Mouse (Mus musculus) lung, postnatal 14 days (tissue): ENCODE measurements around the gene Nle1.

Experiments used
- DNase-seq: peaks from one replicate; pipeline ENCODE4 v3.0.0; 2021

The Nle1 gene

DNA sequence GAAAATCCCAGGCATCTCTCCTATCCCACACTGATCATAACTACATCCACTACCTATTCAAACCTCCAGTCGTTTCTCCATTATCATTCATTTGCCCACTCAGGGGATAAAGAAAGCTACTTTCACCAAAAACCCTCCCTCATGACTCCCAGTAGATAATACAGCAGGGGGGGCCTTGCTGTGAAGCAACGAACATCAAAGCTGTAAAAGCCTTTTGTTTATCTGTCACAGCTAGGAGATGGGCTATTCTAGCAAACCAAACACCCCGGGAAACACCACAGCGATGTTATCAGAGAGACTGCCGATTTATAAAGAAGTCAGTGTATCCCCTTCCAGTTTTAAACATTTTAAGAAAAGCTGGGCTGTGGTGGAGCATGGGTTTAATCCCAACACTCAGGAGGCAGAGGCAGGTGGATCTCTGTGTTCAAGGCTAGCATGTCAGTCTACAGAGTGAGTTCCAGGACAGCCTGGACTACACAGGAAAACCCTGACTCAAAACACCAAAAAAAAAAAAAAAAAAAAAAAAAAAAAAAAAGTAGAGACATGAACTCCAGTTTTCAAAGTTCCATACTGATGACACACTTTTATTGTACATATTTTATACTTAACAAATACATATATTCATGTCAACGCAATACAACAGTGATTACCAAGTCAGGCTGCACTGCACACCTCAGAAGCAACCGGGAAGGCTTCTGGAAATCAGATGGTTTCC, 41.2 kb downstream of the Nle1 start:
- DNase-seq: no peak

DNA sequence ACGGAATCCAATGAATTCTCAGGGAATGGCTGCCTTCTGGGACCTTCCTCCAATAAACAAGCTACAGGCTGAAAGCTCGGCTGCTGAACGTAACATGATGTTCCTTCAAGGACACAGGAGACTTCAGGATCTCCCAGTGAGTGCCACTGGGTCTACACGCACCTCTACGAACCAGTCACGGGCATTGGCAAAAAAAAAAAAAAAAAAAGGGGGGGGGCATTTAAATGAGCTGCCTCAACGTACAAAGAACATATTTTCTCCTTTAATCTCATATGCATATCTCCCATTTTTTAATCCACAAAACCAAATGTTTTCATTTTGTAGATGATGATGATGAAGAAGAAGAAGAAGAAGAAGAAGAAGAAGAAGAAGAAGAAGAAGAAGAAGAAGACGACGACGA, 42.3 kb downstream of the Nle1 start:
- no peak for DNase-seq

DNA sequence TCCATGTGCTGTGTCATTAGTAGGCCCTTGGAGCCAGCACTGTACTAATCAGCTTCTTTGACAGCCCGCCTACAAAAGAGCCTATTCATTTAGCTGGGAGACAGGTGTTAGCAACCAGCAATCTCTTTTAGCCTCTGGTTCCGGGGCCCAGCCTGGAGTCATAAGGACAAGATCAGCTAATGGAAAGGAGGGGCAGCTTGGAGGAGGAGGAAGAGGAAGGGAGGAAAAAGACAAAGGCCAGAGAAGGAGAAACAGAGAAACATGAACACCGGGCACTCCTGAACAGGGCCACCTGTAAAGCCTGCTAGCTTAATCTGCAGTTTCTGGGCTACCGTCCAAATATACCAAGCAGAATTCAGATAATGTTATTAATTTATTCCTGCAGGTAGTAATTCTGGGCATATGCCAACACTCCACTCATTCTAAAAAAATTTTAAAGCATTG, 44.7 kb downstream of the Nle1 start:
- DNase-seq: no peak

DNA sequence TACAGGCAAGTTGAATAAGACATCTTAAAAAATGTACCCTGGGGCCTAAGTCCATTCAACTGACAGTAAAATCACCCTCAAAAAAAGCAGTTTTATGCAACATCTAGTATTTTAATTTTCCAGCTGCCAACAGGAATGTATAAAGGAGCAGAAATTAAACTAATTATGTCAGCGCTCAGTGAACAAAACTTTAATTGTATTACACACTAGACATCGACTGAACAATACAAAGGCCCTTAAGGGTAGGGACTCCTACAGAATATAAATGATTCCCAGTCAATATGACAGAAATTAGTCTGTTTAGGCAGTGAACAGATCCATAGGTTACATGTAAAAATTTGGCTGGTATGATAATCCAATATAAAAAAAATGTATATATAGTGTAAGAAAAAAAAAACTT, 45.2 kb downstream of the Nle1 start:
- no peak for DNase-seq

DNA sequence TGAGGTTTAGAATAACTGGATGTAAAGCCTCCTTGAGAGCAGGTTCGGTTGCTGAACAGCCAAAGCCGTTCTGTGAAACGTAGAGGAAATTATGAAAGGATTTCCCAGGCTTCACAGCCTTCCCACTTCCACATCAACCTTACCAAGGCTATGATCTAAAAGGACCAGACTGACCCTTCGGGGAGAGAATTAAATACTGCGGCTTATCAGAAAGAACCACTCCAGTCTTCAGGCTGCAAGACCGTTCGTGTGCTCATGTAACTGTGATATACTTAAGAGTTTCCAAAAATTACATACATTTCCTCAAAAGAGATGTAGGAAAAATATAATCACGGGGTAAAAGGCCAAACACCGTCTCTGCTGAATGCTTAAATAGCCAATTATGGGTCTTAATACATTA, 45.6 kb downstream of the Nle1 start:
- no peak for DNase-seq

DNA sequence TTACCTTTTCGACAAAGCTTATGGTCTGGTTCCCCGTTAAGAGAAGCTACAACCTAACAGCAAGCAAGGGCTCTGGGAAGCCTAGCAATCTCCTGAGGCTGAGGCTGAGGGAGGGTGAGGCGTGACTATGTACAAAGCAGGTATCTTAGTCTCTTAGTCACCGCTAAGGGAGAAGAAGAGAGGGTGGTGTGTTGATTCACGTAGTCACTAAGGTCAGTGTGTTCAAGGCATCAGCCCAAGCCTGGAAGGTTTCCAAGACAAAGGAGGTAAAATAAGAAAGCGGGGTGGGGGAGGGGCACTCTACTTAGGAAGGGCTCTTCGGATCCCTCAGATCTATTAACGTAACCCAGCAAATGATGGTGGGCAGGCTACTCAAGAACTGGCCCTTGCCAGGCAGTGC, 46.7 kb downstream of the Nle1 start:
- no peak for DNase-seq

DNA sequence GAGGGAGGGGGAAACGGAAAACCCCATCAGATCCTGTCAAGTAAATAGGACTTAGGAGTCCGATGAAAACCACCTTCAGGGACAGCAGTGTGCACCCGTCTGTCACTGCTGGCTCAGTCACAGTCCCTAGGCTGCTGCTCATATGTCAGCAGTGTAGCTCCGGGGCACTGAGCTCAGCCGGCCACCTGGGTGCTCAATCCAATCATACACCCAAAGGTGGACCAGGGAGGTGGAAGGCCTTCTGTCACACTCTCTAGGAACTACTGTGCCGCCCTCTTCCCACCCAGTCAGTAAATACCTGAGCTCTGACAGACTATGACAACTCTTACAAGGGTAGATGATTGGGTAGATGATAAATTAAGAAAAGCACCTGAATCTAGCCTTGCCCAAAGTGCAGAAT, 47.5 kb downstream of the Nle1 start:
- no peak for DNase-seq

DNA sequence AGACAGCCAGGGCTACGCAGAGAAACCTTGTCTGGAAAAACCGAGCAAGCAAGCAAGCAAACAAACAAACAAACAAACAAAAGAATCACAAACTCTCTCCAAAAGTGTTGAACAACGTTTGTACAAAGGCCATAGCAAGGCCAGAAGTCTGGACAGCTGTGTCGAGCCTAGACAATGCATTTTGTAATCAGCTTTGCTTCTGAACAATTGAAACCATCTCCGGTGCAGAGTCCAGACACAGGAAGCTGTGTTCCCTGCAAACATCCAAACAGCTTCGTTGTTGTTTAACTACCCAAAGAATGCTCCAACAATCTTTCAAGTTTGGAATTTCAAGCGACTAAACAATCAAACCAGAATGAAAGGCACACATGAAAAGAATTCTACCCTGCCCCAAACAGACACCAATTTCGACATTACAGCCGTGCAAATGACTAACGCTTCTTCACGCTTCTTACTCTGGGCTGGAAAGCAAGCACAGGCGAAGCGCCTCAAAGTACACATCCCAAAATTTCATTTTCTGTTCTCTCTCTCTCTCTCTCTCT, 50.8 kb downstream of the Nle1 start:
- DNase-seq: no peak

DNA sequence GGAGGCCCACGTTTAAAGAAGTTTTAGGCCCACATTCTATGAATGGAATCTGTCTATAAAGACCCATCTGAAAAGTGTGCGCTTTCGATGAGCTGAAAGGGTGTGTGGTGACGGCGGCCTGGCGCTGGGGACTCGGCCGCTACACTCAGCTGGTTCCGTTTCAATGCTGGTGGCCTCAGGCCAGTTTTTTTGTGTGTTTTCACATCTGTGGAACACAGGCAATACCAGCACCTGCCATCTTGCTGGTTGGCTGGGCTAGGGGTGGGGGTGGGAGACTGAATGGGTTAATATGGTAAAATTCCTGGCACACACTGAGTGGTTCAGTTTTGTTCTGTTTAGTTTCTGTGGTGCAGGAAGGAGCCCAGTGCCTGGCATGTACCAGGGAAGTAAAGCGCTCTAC, 52.2 kb downstream of the Nle1 start:
- DNase-seq: no peak

DNA sequence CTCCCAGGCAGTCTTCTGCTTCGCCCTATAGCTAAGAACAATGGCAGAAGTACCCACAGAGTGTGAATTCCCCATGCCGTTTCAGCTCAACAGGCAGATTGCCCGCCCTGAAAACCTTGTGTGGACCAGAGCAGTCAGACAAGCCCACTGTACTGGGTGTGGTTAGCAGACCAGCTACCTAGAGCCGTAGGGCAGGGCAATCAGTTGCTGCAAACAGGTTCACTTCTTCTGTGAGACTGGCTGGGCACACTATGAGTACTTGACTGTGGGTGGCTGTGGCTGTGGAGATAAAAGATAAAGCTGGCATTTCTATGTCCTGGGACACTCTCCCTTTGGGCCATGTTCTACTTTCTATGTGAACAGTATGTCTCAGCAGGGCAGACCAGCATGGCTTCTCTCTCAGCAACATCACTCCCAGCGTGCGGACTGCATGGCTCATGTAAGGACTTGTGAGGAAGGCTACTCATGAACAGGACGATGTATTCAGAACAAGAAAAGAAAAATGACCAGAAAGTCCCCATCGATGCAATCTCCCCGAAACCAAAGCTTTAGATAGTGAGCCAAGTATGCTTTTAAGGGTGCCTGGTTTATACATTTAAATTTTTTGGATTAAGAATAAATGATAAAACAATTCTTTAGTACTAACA, 52.8 kb downstream of the Nle1 start:
- no peak for DNase-seq

DNA sequence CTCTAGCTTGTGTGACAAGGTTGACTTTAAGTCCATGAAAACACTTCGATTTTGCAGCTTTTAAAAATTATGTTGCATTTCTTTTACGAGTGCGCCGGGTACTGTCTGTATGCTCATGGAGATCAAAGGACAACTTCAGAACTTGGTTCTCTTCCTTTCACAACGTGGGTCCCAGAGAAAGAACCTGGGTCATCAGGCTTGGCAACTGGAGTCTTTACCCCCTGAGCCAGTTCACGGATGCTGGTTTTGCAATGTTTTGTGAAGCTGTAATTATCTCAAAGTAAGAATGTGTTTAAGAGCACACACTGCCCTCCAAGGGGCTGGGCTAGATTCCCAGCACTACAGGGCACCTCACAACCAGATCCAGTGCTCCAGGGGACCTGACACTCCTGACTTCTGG, 54.1 kb downstream of the Nle1 start:
- DNase-seq: no peak

DNA sequence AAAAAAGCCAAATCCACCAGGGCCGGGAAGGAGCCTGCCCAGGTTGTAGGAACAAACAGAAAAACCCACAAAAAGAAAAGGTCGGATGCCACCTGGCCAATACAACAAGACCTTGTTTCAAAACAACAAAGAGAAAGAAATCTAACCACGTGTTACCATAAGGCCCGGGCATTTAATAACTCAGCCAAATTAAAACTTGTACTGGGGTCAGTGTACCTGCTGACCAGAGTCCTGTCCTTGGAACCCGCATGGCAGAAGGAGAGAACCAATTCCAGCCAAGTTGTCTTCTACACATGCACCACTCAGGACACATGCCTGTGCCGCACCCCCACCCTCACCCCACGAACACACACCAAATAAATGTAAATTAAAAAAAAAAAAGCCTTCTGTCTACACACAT, 55.3 kb downstream of the Nle1 start:
- DNase-seq: no peak

DNA sequence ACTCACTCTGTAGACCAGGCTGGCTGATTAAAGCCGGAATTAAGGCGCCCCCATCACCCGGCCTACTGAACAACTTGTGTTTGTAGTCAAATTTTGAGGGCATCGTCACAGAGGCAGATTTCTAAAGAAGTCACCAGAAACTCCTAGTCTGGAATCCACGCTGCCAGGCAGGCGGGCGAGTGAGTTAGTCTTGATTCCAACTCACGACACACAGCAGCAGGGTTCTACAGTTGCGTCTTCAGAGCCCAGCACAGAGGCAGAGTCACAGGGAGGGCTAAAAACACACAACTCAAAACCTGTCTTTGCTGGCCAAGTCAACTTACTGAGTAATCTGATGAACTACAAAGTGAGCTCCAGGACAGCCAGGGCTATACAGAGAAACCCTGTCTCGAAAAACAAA, 55.7 kb downstream of the Nle1 start:
- no peak for DNase-seq

DNA sequence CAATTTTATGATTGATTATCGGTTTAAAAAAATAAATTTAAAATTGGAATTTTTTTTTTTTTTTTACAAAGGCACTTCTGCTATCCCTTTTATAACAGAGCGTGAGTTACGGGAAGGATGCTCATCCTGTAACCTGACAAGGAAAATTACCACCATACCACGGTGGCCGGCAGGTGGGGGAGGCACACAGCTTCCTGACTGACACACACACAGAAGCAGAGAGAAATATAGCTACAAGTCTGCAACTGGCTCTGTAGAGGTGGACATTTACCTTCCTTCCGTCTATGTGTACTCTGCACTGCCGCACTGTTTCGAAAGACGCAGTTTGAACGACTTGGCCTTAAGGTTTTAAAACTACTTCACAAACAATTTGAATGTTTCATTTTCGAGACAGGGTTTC, 56.1 kb downstream of the Nle1 start:
- DNase-seq: no peak
